Mouse (Mus musculus) CH12.LX (cell line): Measurements from ENCODE around the gene Arl2. TPM values are rescaled to one million over a fixed set of nuclear protein-coding genes. Genes with fewer than 3 reads are reported as not detected.
"Not testable (repeated sequence)": the region's sequence is repeated elsewhere in the genome, so short reads cannot be mapped to it uniquely, and the experiment has no call there.

Experiments used
- DNase-seq: peaks from one replicate; pipeline ENCODE4 v3.0.0-alpha.2; 2013; ENCODE audit errors: extremely low read depth
- H3K27ac ChIP-seq: 2 replicates; pipeline ENCODE4 v1.5.1; 2012; ENCODE audit warnings: low read depth, mild to moderate bottlenecking, control low read depth, moderate library complexity; ENCODE audit not compliant: insufficient read depth
- H3K27me3 ChIP-seq: replicated peaks from 2 replicates; pipeline ENCODE3; 2012; ENCODE audit warnings: inconsistent platforms
- H3K36me3 ChIP-seq, 2 experiments: replicated peaks in 1 of 2; 2 replicates each; pipeline versions ENCODE3 to v1.6.1; 2012; ENCODE audit warnings: inconsistent platforms in 1 of 2, low read length in 1 of 2, mild to moderate bottlenecking in 1 of 2, mixed read lengths in 1 of 2, moderate library complexity in 1 of 2; ENCODE audit not compliant: control insufficient read depth in 1 of 2, insufficient read depth in 1 of 2
- H3K4me1 ChIP-seq, 2 experiments: 2 replicates each; pipeline ENCODE4 v1.6.1; 2012; ENCODE audit warnings: inconsistent platforms in 1 of 2, moderate library complexity in 1 of 2; ENCODE audit not compliant: insufficient read depth in 2 of 2, control insufficient read depth in 1 of 2
- H3K4me2 ChIP-seq: 2 replicates; pipeline ENCODE4 v1.6.1; 2012; ENCODE audit warnings: low read depth, mild to moderate bottlenecking, control low read depth; ENCODE audit not compliant: poor library complexity, insufficient read depth, severe bottlenecking
- H3K4me3 ChIP-seq, 3 experiments: fragments of 150-350 bp in 1 of 3; sonication (generic) in 1 of 3; replicated peaks in 1 of 3; 2 replicates each; pipeline versions ENCODE3 to v1.5.1; 2011 to 2012; ENCODE audit warnings: low read depth in 2 of 3, low read length in 2 of 3, mild to moderate bottlenecking in 2 of 3, moderate library complexity in 2 of 3, control low read depth in 1 of 3, improper control_type of control experiment in 1 of 3, inconsistent platforms in 1 of 3, mixed read lengths in 1 of 3; ENCODE audit not compliant: poor library complexity in 1 of 3
- H3K79me2 ChIP-seq: replicated peaks from 2 replicates; pipeline ENCODE4 v1.6.1; 2012; ENCODE audit warnings: mild to moderate bottlenecking, moderate library complexity; ENCODE audit not compliant: control insufficient read depth, poor library complexity, insufficient read depth, severe bottlenecking; ENCODE audit errors: extremely low read depth
- H3K9ac ChIP-seq: 2 replicates; pipeline ENCODE4 v1.6.1; 2012; ENCODE audit warnings: low read depth, mild to moderate bottlenecking, control low read depth, moderate library complexity; ENCODE audit not compliant: insufficient read depth
- H3K9me3 ChIP-seq: replicated peaks from 2 replicates; pipeline ENCODE3; 2012; ENCODE audit warnings: low read length, inconsistent platforms, mixed read lengths
- BHLHE40 ChIP-seq: IDR thresholded peaks from 2 replicates; pipeline ENCODE4 v1.6.1; 2011; ENCODE audit warnings: mild to moderate bottlenecking, low read depth, low read length, improper control_type of control experiment
- ETS1 ChIP-seq: conservative IDR thresholded peaks from 2 replicates; pipeline ENCODE4 v1.6.1; 2012; ENCODE audit warnings: low read depth, mild to moderate bottlenecking, inconsistent platforms, low read length, improper control_type of control experiment, moderate library complexity
- GABPA ChIP-seq: IDR thresholded peaks from 2 replicates; pipeline ENCODE4 v1.6.1; 2012; ENCODE audit warnings: low read depth, low read length, improper control_type of control experiment, inconsistent platforms; ENCODE audit not compliant: insufficient replicate concordance
- IRF4 ChIP-seq: IDR thresholded peaks from 2 replicates; pipeline ENCODE4 v1.6.1; 2014; ENCODE audit warnings: low read depth, mild to moderate bottlenecking, inconsistent platforms, low read length, improper control_type of control experiment
- JUN ChIP-seq: IDR thresholded peaks from 2 replicates; pipeline ENCODE4 v1.6.1; 2011; ENCODE audit warnings: low read depth, mild to moderate bottlenecking, low read length, improper control_type of control experiment, moderate library complexity; ENCODE audit not compliant: insufficient read depth
- KAT2A ChIP-seq: IDR thresholded peaks from 2 replicates; pipeline ENCODE4 v1.6.1; 2012; ENCODE audit warnings: low read length, improper control_type of control experiment, inconsistent platforms; ENCODE audit not compliant: insufficient replicate concordance
- MAZ ChIP-seq: IDR thresholded peaks from 2 replicates; pipeline ENCODE4 v1.6.1; 2012; ENCODE audit warnings: low read depth, mild to moderate bottlenecking, inconsistent platforms, low read length, improper control_type of control experiment, moderate library complexity
- MXI1 ChIP-seq: IDR thresholded peaks from 2 replicates; pipeline ENCODE4 v1.6.1; 2011; ENCODE audit warnings: mild to moderate bottlenecking, low read depth, low read length, improper control_type of control experiment
- NRF1 ChIP-seq: IDR thresholded peaks from 2 replicates; pipeline ENCODE4 v1.6.1; 2014; ENCODE audit warnings: low read depth, mild to moderate bottlenecking, inconsistent platforms, low read length, improper control_type of control experiment, moderate library complexity
- RAD21 ChIP-seq: IDR thresholded peaks from 2 replicates; pipeline ENCODE4 v1.6.1; 2011; ENCODE audit warnings: low read depth, mild to moderate bottlenecking, low read length, improper control_type of control experiment, moderate library complexity
- TCF12 ChIP-seq: IDR thresholded peaks from 2 replicates; pipeline ENCODE4 v1.6.1; 2014; ENCODE audit warnings: low read depth, mild to moderate bottlenecking, inconsistent platforms, low read length, improper control_type of control experiment
- USF2 ChIP-seq: conservative IDR thresholded peaks from 2 replicates; pipeline ENCODE4 v1.6.1; 2011; ENCODE audit warnings: low read depth, low read length, improper control_type of control experiment
- ZKSCAN1 ChIP-seq: IDR thresholded peaks from 2 replicates; pipeline ENCODE4 v1.6.1; 2012; ENCODE audit warnings: low read depth, inconsistent platforms, low read length, improper control_type of control experiment, borderline replicate concordance
- ZNF384 ChIP-seq: IDR thresholded peaks from 2 replicates; pipeline ENCODE4 v1.6.1; 2012; ENCODE audit warnings: low read depth, low read length, improper control_type of control experiment, inconsistent platforms
- dilution Hi-C: fragments of 300-500 bp; cut with MboI; formaldehyde crosslinking; loops from 2 replicates; pipeline ENCODE4 v1.14.3; 2020; ENCODE audit warnings: low sequenced_read_pairs; ENCODE audit not compliant: extremely low pct_unique_long_range_greater_than_20kb, extremely low pct_ligation_motif_present
- in situ Hi-C: fragments of 300-500 bp; cut with MboI; formaldehyde crosslinking; loops from 3 replicates; pipeline ENCODE4 v1.14.3; 2019; ENCODE audit warnings: low sequenced_read_pairs, low pct_ligation_motif_present, low pct_unique_long_range_greater_than_20kb, mixed read lengths
- polyA plus RNA-seq: library from polyadenylated mRNA; unstranded; fragments of >175 nt; gene quantifications from 2 replicates; pipeline ENCODE4 v1.2.1, GENCODE M21; 2012; ENCODE audit warnings: low read depth; ENCODE audit not compliant: insufficient read length
- total RNA-seq, 2 experiments: library from RNA; depleted of rRNA; stranded (reverse); fragments of 300-350 nt in 1 of 2; fragments of >200 nt in 1 of 2; gene quantifications; 2 replicates each; pipeline ENCODE4 v1.2.3; 2012 to 2014

Arl2 gene
- total and polyA plus RNA-seq, 3 experiments = 27.9 to 48.4 (median 36.9) TPM

- in situ Hi-C loops (no loop called here), dilution Hi-C loops (no loop called here)
- H3K4me3 ChIP-seq = no peak overlapping the region
- H3K27ac ChIP-seq = no peak overlapping the region
- H3K27me3 ChIP-seq = no peaks in the 10 kb centered on the region
- H3K9me3 ChIP-seq = no peaks in the 10 kb centered on the region
- no peaks in the 10 kb centered on the region for H3K79me2 ChIP-seq
- H3K9ac ChIP-seq = no peak overlapping the region
- H3K4me1 ChIP-seq = peaks cover 8% of the 10 kb centered on the region in 2 experiments
- peaks cover 4 to 48% of the 10 kb centered on the region in 2 experiments for H3K36me3 ChIP-seq
- no peak for DNase-seq
- TF ChIP-seq ETS1 = no peak
- no peak overlapping the region for H3K4me2 ChIP-seq
These were observed 5.0 kb downstream of the Arl2 start for GRCm38 (mm10) chr19:6136397-6136796.

GRCm38 (mm10) chr19:6133197-6133596 is 8.2 kb downstream of the Arl2 start:
- H3K4me3 ChIP-seq, H3K9me3 ChIP-seq, dilution Hi-C loops, in situ Hi-C loops, H3K4me1 ChIP-seq, DNase-seq, H3K9ac ChIP-seq, H3K4me2 ChIP-seq, H3K27me3 ChIP-seq, H3K27ac ChIP-seq, H3K79me2 ChIP-seq: not testable (repeated sequence)
- peaks cover 4 to 43% of the 10 kb centered on the region in 2 experiments for H3K36me3 ChIP-seq

GRCm38 (mm10) chr19:6132171-6132827 is 9.0 kb downstream of the Arl2 start:
- no peak for DNase-seq
- no peaks in the 10 kb centered on the region for H3K9me3 ChIP-seq
- in situ Hi-C loops = no loop called here
- no peak overlapping the region for H3K9ac ChIP-seq
- H3K79me2 ChIP-seq = no peaks in the 10 kb centered on the region
- no peaks in the 10 kb centered on the region for H3K27me3 ChIP-seq
- H3K36me3 ChIP-seq = peaks cover 2 to 38% of the 10 kb centered on the region in 2 experiments
- H3K4me2 ChIP-seq = no peak overlapping the region
- H3K4me1 ChIP-seq = peaks cover 4 to 5% of the 10 kb centered on the region in 2 experiments; a peak in 3 of 4 replicates
- no peak overlapping the region for H3K27ac ChIP-seq
- dilution Hi-C loops = no loop called here
- TF ChIP-seq MXI1 (no peak), MAZ (no peak), JUN (no peak), IRF4 (no peak), ZKSCAN1 (no peak), USF2 (no peak), BHLHE40 (no peak), RAD21 (no peak), TCF12 (no peak), ZNF384 (no peak), NRF1 (no peak), ETS1 (no peak), GABPA (no peak), KAT2A (no peak)
- TF ChIP-seq, all 38 proteins: peak for 0
- H3K4me3 ChIP-seq = no peak overlapping the region

- dilution Hi-C loops, H3K4me3 ChIP-seq, H3K27ac ChIP-seq, DNase-seq, H3K27me3 ChIP-seq, H3K4me2 ChIP-seq, H3K79me2 ChIP-seq, in situ Hi-C loops, H3K9ac ChIP-seq, H3K4me1 ChIP-seq, H3K9me3 ChIP-seq: not testable (repeated sequence)
- H3K36me3 ChIP-seq = peaks cover 0 to 23% of the 10 kb centered on the region in 2 experiments
These were observed 10.8 kb downstream of the Arl2 start for GRCm38 (mm10) chr19:6130414-6131128.
